Mouse (Mus musculus) forebrain, embryonic 11.5 days (tissue): ENCODE data around the gene Mrc2. TPM values are rescaled to one million over a fixed set of nuclear protein-coding genes. Genes with fewer than 3 reads are reported as not detected.

Experiments used
- ATAC-seq: fragments of 200-750 bp; cut with Nextera tagmentation; replicated peaks from 2 replicates; pipeline ENCODE4 v1.8.0; 2017; ENCODE audit warnings: moderate TSS enrichment; ENCODE audit not compliant: low FRiP score
- DNase-seq: peaks from one replicate; pipeline ENCODE4 v3.0.0-alpha.2; 2017; ENCODE audit warnings: low spot score
- H3K27ac ChIP-seq: fragments of 300-500 bp; sonication (generic); 2 replicates; pipeline ENCODE4 v1.5.1; 2014; ENCODE audit warnings: low read depth, low read length
- H3K27me3 ChIP-seq: fragments of 300-500 bp; sonication (generic); 2 replicates; pipeline ENCODE4 v1.6.1; 2014; ENCODE audit warnings: mild to moderate bottlenecking, low read length, mixed read lengths; ENCODE audit not compliant: control insufficient read depth, insufficient read depth
- H3K36me3 ChIP-seq: fragments of 300-500 bp; sonication (generic); 2 replicates; pipeline ENCODE4 v1.6.1; 2014; ENCODE audit warnings: mild to moderate bottlenecking, low read length, moderate library complexity, mixed read lengths; ENCODE audit not compliant: control insufficient read depth, insufficient read depth
- H3K4me1 ChIP-seq: fragments of 300-500 bp; sonication (generic); replicated peaks from 2 replicates; pipeline ENCODE4 v1.6.1; 2014; ENCODE audit warnings: low read length, mixed read lengths; ENCODE audit not compliant: control insufficient read depth, insufficient read depth
- H3K4me2 ChIP-seq: fragments of 300-500 bp; sonication (generic); 2 replicates; pipeline ENCODE4 v1.6.1; 2014; ENCODE audit warnings: low read depth, mild to moderate bottlenecking, low read length, moderate library complexity, mixed read lengths; ENCODE audit not compliant: severe bottlenecking
- H3K4me3 ChIP-seq: fragments of 300-500 bp; sonication (generic); 2 replicates; pipeline ENCODE4 v1.5.1; 2014; ENCODE audit warnings: low read depth, low read length
- H3K9ac ChIP-seq: fragments of 300-500 bp; sonication (generic); 2 replicates; pipeline ENCODE4 v1.6.1; 2014; ENCODE audit warnings: low read length
- H3K9me3 ChIP-seq: fragments of 300-500 bp; sonication (generic); 2 replicates; pipeline ENCODE4 v1.6.1; 2016; ENCODE audit warnings: low read length, mixed read lengths; ENCODE audit not compliant: control insufficient read depth
- WGBS: fragments of 180-500 bp; shearing (Covaris S2); extraction: QIAGEN DNeasy Blood & Tissue Kit; methylation state at CpG from one replicate; pipeline ENCODE4 v1.1.7; 2014; 5-methylcytosine and 5-hydroxymethylcytosine counted together
- polyA plus RNA-seq: library from polyadenylated mRNA; unstranded; fragments of >200 nt; fragmentation: Nextera tagmentation; extraction: Ambion mirVana; gene quantifications from 2 replicates; pipeline ENCODE4 v1.2.1, GENCODE M21; 2014

The Mrc2 gene
- polyA plus RNA-seq, 1 experiment from 2014 or later = 11.4 TPM

GRCm38 (mm10) chr11:105313633-105314014 lies 21.2 kb downstream of the Mrc2 start:
- H3K27ac ChIP-seq = peak overlapping the region; percentile 43; the same call in 1 of the 2 replicates
- ATAC-seq (no peak), DNase-seq (no peak)
- H3K36me3 ChIP-seq = no peaks in the 10 kb centered on the region
- H3K4me3 ChIP-seq = no peak overlapping the region
- WGBS = 56% methylated on average over 8 of the region's 8 CpGs
- no peaks in the 10 kb centered on the region for H3K9me3 ChIP-seq
- no peaks in the 10 kb centered on the region for H3K27me3 ChIP-seq
- H3K4me1 ChIP-seq = peaks cover 19% of the 10 kb centered on the region
- 0 out of 2 replicates have a peak overlapping the region, but pooled peaks have one; percentile 9 for H3K9ac ChIP-seq
- H3K4me2 ChIP-seq = no peak overlapping the region

GRCm38 (mm10) chr11:105315296-105315695 lies 22.9 kb downstream of the Mrc2 start:
- H3K4me1 ChIP-seq = peaks cover 19% of the 10 kb centered on the region
- H3K36me3 ChIP-seq = no peaks in the 10 kb centered on the region
- H3K4me2 ChIP-seq = no peak overlapping the region
- DNase-seq (no peak), ATAC-seq (no peak)
- no peaks in the 10 kb centered on the region for H3K27me3 ChIP-seq
- no peak overlapping the region for H3K27ac ChIP-seq
- no peaks in the 10 kb centered on the region for H3K9me3 ChIP-seq
- H3K4me3 ChIP-seq = no peak overlapping the region
- WGBS = 85% methylated on average over 8 of the region's 8 CpGs
- no peak overlapping the region for H3K9ac ChIP-seq

- no peak for ATAC-seq
- H3K9ac ChIP-seq = no peak overlapping the region
- H3K4me3 ChIP-seq = no peak overlapping the region
- no peaks in the 10 kb centered on the region for H3K36me3 ChIP-seq
- no peak overlapping the region for H3K27ac ChIP-seq
- H3K27me3 ChIP-seq = no peaks in the 10 kb centered on the region
- peaks cover 19% of the 10 kb centered on the region for H3K4me1 ChIP-seq
- 97% methylated on average over 4 of the region's 4 CpGs for WGBS
- no peak overlapping the region for H3K4me2 ChIP-seq
- H3K9me3 ChIP-seq = no peaks in the 10 kb centered on the region
- DNase-seq = no peak
These were observed 23.7 kb downstream of the Mrc2 start for GRCm38 (mm10) chr11:105316121-105316520.

GRCm38 (mm10) chr11:105317769-105318168 lies 25.3 kb downstream of the Mrc2 start:
- no peak overlapping the region for H3K4me3 ChIP-seq
- WGBS = 91% methylated on average over 6 of the region's 6 CpGs

GRCm38 (mm10) chr11:105321090-105321489 lies 28.6 kb downstream of the Mrc2 start:
- 84% methylated on average over 2 of the region's 2 CpGs for WGBS
- Histone ChIP-seq H3K9me3 (no peaks in the 10 kb centered on the region), H3K9ac (no peak overlapping the region), H3K27ac (no peak overlapping the region), H3K4me3 (no peak overlapping the region), H3K27me3 (no peaks in the 10 kb centered on the region), H3K4me1 (no peaks in the 10 kb centered on the region), H3K36me3 (no peaks in the 10 kb centered on the region), H3K4me2 (no peak overlapping the region)
- no peak for DNase-seq
- no peak for ATAC-seq

More at GRCm38 (mm10) chr11:105317769-105318168, 25.3 kb downstream of the Mrc2 start:
- ATAC-seq = no peak
- H3K27me3 ChIP-seq = no peaks in the 10 kb centered on the region
- H3K9me3 ChIP-seq = no peaks in the 10 kb centered on the region
- no peak for DNase-seq
- no peak overlapping the region for H3K4me2 ChIP-seq
- peaks cover 14% of the 10 kb centered on the region for H3K4me1 ChIP-seq
- no peaks in the 10 kb centered on the region for H3K36me3 ChIP-seq
- H3K27ac ChIP-seq = no peak overlapping the region
- H3K9ac ChIP-seq = no peak overlapping the region

- Histone ChIP-seq H3K9ac (no peak overlapping the region), H3K4me1 (no peaks in the 10 kb centered on the region), H3K27ac (no peak overlapping the region), H3K4me3 (no peak overlapping the region), H3K4me2 (no peak overlapping the region), H3K9me3 (no peaks in the 10 kb centered on the region), H3K36me3 (no peaks in the 10 kb centered on the region), H3K27me3 (no peaks in the 10 kb centered on the region)
- ATAC-seq (no peak), DNase-seq (no peak)
- 93% methylated on average over 5 of the region's 5 CpGs for WGBS
These were observed 31.1 kb downstream of the Mrc2 start for GRCm38 (mm10) chr11:105323530-105323929.

GRCm38 (mm10) chr11:105327101-105327500 lies 34.7 kb downstream of the Mrc2 start:
- Histone ChIP-seq H3K27me3 (no peaks in the 10 kb centered on the region), H3K4me1 (0 out of 2 replicates have a peak, but pooled peaks cover 2% of the 10 kb centered on the region), H3K9me3 (no peaks in the 10 kb centered on the region), H3K9ac (no peak overlapping the region), H3K27ac (no peak overlapping the region), H3K4me2 (no peak overlapping the region), H3K4me3 (no peak overlapping the region), H3K36me3 (no peaks in the 10 kb centered on the region)
- ATAC-seq (no peak), DNase-seq (no peak)
- WGBS = 77% methylated on average over 3 of the region's 3 CpGs

- ATAC-seq = no peak
- no peak overlapping the region for H3K9ac ChIP-seq
These were observed 37.5 kb downstream of the Mrc2 start for GRCm38 (mm10) chr11:105329962-105330361.

GRCm38 (mm10) chr11:105331129-105331528 lies 38.7 kb downstream of the Mrc2 start:
- Histone ChIP-seq H3K4me3 (no peak overlapping the region), H3K9ac (no peak overlapping the region), H3K4me2 (no peak overlapping the region), H3K27me3 (no peaks in the 10 kb centered on the region), H3K4me1 (0 out of 2 replicates have a peak, but pooled peaks cover 2% of the 10 kb centered on the region), H3K27ac (no peak overlapping the region), H3K36me3 (no peaks in the 10 kb centered on the region), H3K9me3 (no peaks in the 10 kb centered on the region)
- WGBS = 83% methylated on average over 3 of the region's 3 CpGs
- ATAC-seq (no peak), DNase-seq (no peak)

More at GRCm38 (mm10) chr11:105329962-105330361, 37.5 kb downstream of the Mrc2 start:
- Histone ChIP-seq H3K9me3 (no peaks in the 10 kb centered on the region), H3K36me3 (no peaks in the 10 kb centered on the region), H3K4me1 (0 out of 2 replicates have a peak, but pooled peaks cover 2% of the 10 kb centered on the region), H3K27me3 (no peaks in the 10 kb centered on the region), H3K4me2 (no peak overlapping the region), H3K27ac (no peak overlapping the region), H3K4me3 (no peak overlapping the region)
- 82% methylated on average over 9 of the region's 9 CpGs for WGBS
- DNase-seq = no peak
